Mouse (Mus musculus) bone marrow, adult 2 months (tissue): ENCODE results near the gene Pcnx2.

Experiments used
- CTCF ChIP-seq: fragments of 200-500 bp; IDR thresholded peaks from 2 replicates; pipeline ENCODE4 v1.5.1; 2011; ENCODE audit warnings: low read length, control low read depth; ENCODE audit not compliant: control insufficient read depth, insufficient read depth
- POLR2A ChIP-seq: fragments of 200-500 bp; IDR thresholded peaks from 2 replicates; pipeline ENCODE4 v1.6.1; 2011; ENCODE audit warnings: low read depth, mild to moderate bottlenecking, control low read depth, low read length, borderline replicate concordance; ENCODE audit not compliant: control insufficient read depth

- TF ChIP-seq CTCF (no peak), POLR2A (no peak)
Observed at GRCm38 (mm10) chr8:125741377-125741776, 156.7 kb downstream of the Pcnx2 start.
